Mouse (Mus musculus): ENCODE measurements around the gene Actb. TPM values are rescaled to one million over a fixed set of nuclear protein-coding genes. Genes with fewer than 3 reads are reported as not detected.
A peak's percentile ranks its signal among the peaks of the same experiment; 100 is the strongest.

Gene Actb
- polyA plus RNA-seq, 1 experiment: 1,383 TPM

GRCm38 (mm10) chr5:142911629-142912028 lies 5.1 kb upstream of the Actb start:
- Histone ChIP-seq H3K27ac (ENCODE audit: control insufficient read depth, insufficient read depth, low read depth, low read length) (peak overlapping the region; percentile 62; the same call in 1 of the 2 replicates), H3K4me1 (ENCODE audit: control insufficient read depth, insufficient read depth, low read length) (peaks cover 20% of the 10 kb centered on the region), H3K4me3 (ENCODE audit: control insufficient read depth, low read depth, low read length) (peak overlapping the region; percentile 34; the same call in 1 of the 2 replicates), H3K36me3 (ENCODE audit: control insufficient read depth, insufficient read depth, low read length) (no peaks in the 10 kb centered on the region), H3K27me3 (ENCODE audit: control insufficient read depth, insufficient read depth, low read length) (no peaks in the 10 kb centered on the region)
- TF ChIP-seq POLR2A (IDR thresholded peaks at IDR 0.05; ENCODE audit: control insufficient read depth, low read depth, low read length) (peak; percentile 57; the same call in 1 of the 2 replicates), CTCF (IDR thresholded peaks at IDR 0.05; ENCODE audit: control insufficient read depth, insufficient read depth, insufficient replicate concordance, low read depth, low read length) (no peak)

- H3K27me3 ChIP-seq (ENCODE audit: control insufficient read depth, insufficient read depth, low read length): no peaks in the 10 kb centered on the region; the same call in 1 of the 2 replicates
- H3K27ac ChIP-seq (ENCODE audit: control insufficient read depth, insufficient read depth, low read depth, low read length): peak overlapping the region; percentile 63
- peaks cover 20% of the 10 kb centered on the region for H3K4me1 ChIP-seq (ENCODE audit: control insufficient read depth, insufficient read depth, low read length)
- no peaks in the 10 kb centered on the region; the same call in 1 of the 2 replicates for H3K36me3 ChIP-seq (ENCODE audit: control insufficient read depth, insufficient read depth, low read length)
- H3K4me3 ChIP-seq (ENCODE audit: control insufficient read depth, low read depth, low read length): no peak overlapping the region
- no peak for TF ChIP-seq CTCF (IDR thresholded peaks at IDR 0.05; ENCODE audit: control insufficient read depth, insufficient read depth, insufficient replicate concordance, low read depth, low read length)
- no peak for TF ChIP-seq POLR2A (IDR thresholded peaks at IDR 0.05; ENCODE audit: control insufficient read depth, low read depth, low read length)
Measured at GRCm38 (mm10) chr5:142909576-142910278, 3.2 kb upstream of the Actb start.

GRCm38 (mm10) chr5:142908941-142909575 lies 2.5 kb upstream of the Actb start:
- H3K27me3 ChIP-seq (ENCODE audit: control insufficient read depth, insufficient read depth, low read length): no peaks in the 10 kb centered on the region; the same call in 1 of the 2 replicates
- H3K27ac ChIP-seq (ENCODE audit: control insufficient read depth, insufficient read depth, low read depth, low read length): peak overlapping the region; percentile 63; the same call in 1 of the 2 replicates
- no peak overlapping the region for H3K4me3 ChIP-seq (ENCODE audit: control insufficient read depth, low read depth, low read length)
- H3K36me3 ChIP-seq (ENCODE audit: control insufficient read depth, insufficient read depth, low read length): no peaks in the 10 kb centered on the region; the same call in 1 of the 2 replicates
- TF ChIP-seq CTCF (IDR thresholded peaks at IDR 0.05; ENCODE audit: control insufficient read depth, insufficient read depth, insufficient replicate concordance, low read depth, low read length): no peak
- no peak for TF ChIP-seq POLR2A (IDR thresholded peaks at IDR 0.05; ENCODE audit: control insufficient read depth, low read depth, low read length)
- peaks cover 20% of the 10 kb centered on the region for H3K4me1 ChIP-seq (ENCODE audit: control insufficient read depth, insufficient read depth, low read length)

- Histone ChIP-seq H3K4me3 (ENCODE audit: control insufficient read depth, low read depth, low read length) (peak overlapping the region; percentile 100), H3K36me3 (ENCODE audit: control insufficient read depth, insufficient read depth, low read length) (no peaks in the 10 kb centered on the region; the same call in 1 of the 2 replicates), H3K27ac (ENCODE audit: control insufficient read depth, insufficient read depth, low read depth, low read length) (peak overlapping the region; percentile 100), H3K4me1 (ENCODE audit: control insufficient read depth, insufficient read depth, low read length) (peaks cover 20% of the 10 kb centered on the region), H3K27me3 (ENCODE audit: control insufficient read depth, insufficient read depth, low read length) (no peaks in the 10 kb centered on the region; the same call in 1 of the 2 replicates)
- TF ChIP-seq POLR2A (IDR thresholded peaks at IDR 0.05; ENCODE audit: control insufficient read depth, low read depth, low read length): peak; percentile 1; the same call in 1 of the 2 replicates
- TF ChIP-seq CTCF (IDR thresholded peaks at IDR 0.05; ENCODE audit: control insufficient read depth, insufficient read depth, insufficient replicate concordance, low read depth, low read length): no peak
Measured at GRCm38 (mm10) chr5:142907803-142908559, 1.4 kb upstream of the Actb start.

- Histone ChIP-seq H3K4me1 (ENCODE audit: control insufficient read depth, insufficient read depth, low read length) (peaks cover 20% of the 10 kb centered on the region), H3K27ac (ENCODE audit: control insufficient read depth, insufficient read depth, low read depth, low read length) (peak overlapping the region; percentile 100)
Measured at GRCm38 (mm10) chr5:142907048-142907802, 671 bp upstream of the Actb start.

GRCm38 (mm10) chr5:142905725-142906531 lies 626 bp downstream of the Actb start:
- H3K36me3 ChIP-seq (ENCODE audit: control insufficient read depth, insufficient read depth, low read length): no peaks in the 10 kb centered on the region; the same call in 1 of the 2 replicates
- peak overlapping the region; percentile 100 for H3K27ac ChIP-seq (ENCODE audit: control insufficient read depth, insufficient read depth, low read depth, low read length)
- TF ChIP-seq POLR2A (IDR thresholded peaks at IDR 0.05; ENCODE audit: control insufficient read depth, low read depth, low read length): peak; percentile 79
- TF ChIP-seq CTCF (IDR thresholded peaks at IDR 0.05; ENCODE audit: control insufficient read depth, insufficient read depth, insufficient replicate concordance, low read depth, low read length): peak; percentile 60
- H3K4me1 ChIP-seq (ENCODE audit: control insufficient read depth, insufficient read depth, low read length): peaks cover 20% of the 10 kb centered on the region
- H3K27me3 ChIP-seq (ENCODE audit: control insufficient read depth, insufficient read depth, low read length): no peaks in the 10 kb centered on the region; the same call in 1 of the 2 replicates
- peak overlapping the region; percentile 100 for H3K4me3 ChIP-seq (ENCODE audit: control insufficient read depth, low read depth, low read length)

More at GRCm38 (mm10) chr5:142907048-142907802, 671 bp upstream of the Actb start:
- no peaks in the 10 kb centered on the region; the same call in 1 of the 2 replicates for H3K36me3 ChIP-seq (ENCODE audit: control insufficient read depth, insufficient read depth, low read length)
- no peaks in the 10 kb centered on the region; the same call in 1 of the 2 replicates for H3K27me3 ChIP-seq (ENCODE audit: control insufficient read depth, insufficient read depth, low read length)
- TF ChIP-seq CTCF (IDR thresholded peaks at IDR 0.05; ENCODE audit: control insufficient read depth, insufficient read depth, insufficient replicate concordance, low read depth, low read length) (no peak), POLR2A (IDR thresholded peaks at IDR 0.05; ENCODE audit: control insufficient read depth, low read depth, low read length) (no peak)
- peak overlapping the region; percentile 100 for H3K4me3 ChIP-seq (ENCODE audit: control insufficient read depth, low read depth, low read length)

All from testis, adult 2 months (tissue).